Mouse (Mus musculus): ENCODE data around the gene Fzr1.

DNA sequence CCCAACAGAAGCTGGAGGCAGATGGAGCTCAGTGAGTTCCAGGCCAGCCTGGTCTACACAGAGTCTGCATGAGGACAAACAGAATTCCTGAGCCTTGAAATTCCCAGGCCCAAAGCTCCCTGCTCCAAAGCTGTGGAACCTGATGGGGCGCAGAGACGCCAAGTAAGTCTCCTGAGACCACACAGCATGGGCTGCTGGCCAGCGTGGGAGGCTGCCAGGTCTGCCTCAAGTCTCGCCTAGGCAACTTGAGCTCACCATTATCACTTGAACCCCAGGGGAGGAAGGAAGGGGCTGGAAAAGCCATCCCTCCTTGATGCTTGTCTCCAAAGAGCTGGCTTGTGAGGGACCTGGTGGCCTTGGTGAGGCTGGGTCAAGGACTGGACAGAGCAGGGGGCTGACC, 48.3 kb downstream of the Fzr1 start:
- TF ChIP-seq CTCF (IDR thresholded peaks at IDR 0.05; ENCODE audit: low read depth, low read length) = no peak
- no peak for TF ChIP-seq POLR2A (IDR thresholded peaks at IDR 0.05; ENCODE audit: borderline replicate concordance, low read depth, low read length)

All from bone marrow macrophage, adult 2 months (primary cell).